Mouse (Mus musculus): ENCODE data around the gene Mill2.

- TF ChIP-seq POLR2A (IDR thresholded peaks at IDR 0.05; ENCODE audit: borderline replicate concordance, control insufficient read depth, low read depth, low read length) = no peak
- TF ChIP-seq CTCF (IDR thresholded peaks at IDR 0.05; ENCODE audit: control insufficient read depth, insufficient read depth, low read length) = no peak
Observed at GRCm38 (mm10) chr7:18803526-18803925, 36.2 kb upstream of the Mill2 start.

All from bone marrow, adult 2 months (tissue).